Mouse (Mus musculus) layer of hippocampus, adult 18-20 months (tissue): Measurements from ENCODE around the gene Cyb5r2. TPM values are rescaled to one million over a fixed set of nuclear protein-coding genes. Genes with fewer than 3 reads are reported as not detected.

Experiments used
- DNase-seq, 2 experiments: peaks; one replicate each; pipeline ENCODE4 v3.0.0; 2022; ENCODE audit warnings: low spot score in 2 of 2
- long read RNA-seq: library from polyadenylated mRNA; stranded (forward); transcript quantifications from one replicate; pipeline ENCODE4 v2.0.0, GENCODE M21; 2021
- total RNA-seq, 2 experiments: library from RNA; stranded (reverse); gene quantifications; 2 replicates each; pipeline ENCODE4 v1.2.3; 2021

Gene Cyb5r2
- under 1 TPM; 0.36 to 0.37 TPM for total RNA-seq
- long read RNA-seq = 0 reads

GRCm38 (mm10) chr7:107757308-107758151 lies at the start of gene Cyb5r2:
Gene Cyb5r2 (minus strand): TSS chr7:107758032.
- DNase-seq = peak in 1 of 2 experiments; percentile 7

- no peak for DNase-seq
Measured at GRCm38 (mm10) chr7:107802138-107802537, 44.3 kb upstream of the Cyb5r2 start.

- no peak for DNase-seq
Measured at GRCm38 (mm10) chr7:107801108-107801507, 43.3 kb upstream of the Cyb5r2 start, which contains the start of gene Ovch2. Gene Ovch2 (minus strand): TSS chr7:107801208.

- no peak for DNase-seq
Measured at GRCm38 (mm10) chr7:107796500-107796899, 38.7 kb upstream of the Cyb5r2 start.

GRCm38 (mm10) chr7:107787977-107788620 lies 30.3 kb upstream of the Cyb5r2 start:
- peak in 1 of 2 experiments; percentile 40 for DNase-seq

- DNase-seq = peak in 1 of 2 experiments; percentile 41
Measured at GRCm38 (mm10) chr7:107779611-107780010, 21.8 kb upstream of the Cyb5r2 start.

GRCm38 (mm10) chr7:107778216-107778615 lies 20.4 kb upstream of the Cyb5r2 start:
- no peak for DNase-seq

- DNase-seq = no peak
Measured at GRCm38 (mm10) chr7:107770812-107771211, 13.0 kb upstream of the Cyb5r2 start.

- no peak for DNase-seq
Measured at GRCm38 (mm10) chr7:107756748-107757147, 1.1 kb downstream of the Cyb5r2 start.

GRCm38 (mm10) chr7:107755905-107756304 lies 1.9 kb downstream of the Cyb5r2 start:
- no peak for DNase-seq

GRCm38 (mm10) chr7:107752031-107752520 lies 5.8 kb downstream of the Cyb5r2 start:
- DNase-seq = no peak

- DNase-seq = no peak
Measured at GRCm38 (mm10) chr7:107749721-107750120, 8.1 kb downstream of the Cyb5r2 start.

GRCm38 (mm10) chr7:107749270-107749669 lies 8.6 kb downstream of the Cyb5r2 start:
- DNase-seq = peak in 1 of 2 experiments; percentile 43

GRCm38 (mm10) chr7:107747954-107748353 lies 9.9 kb downstream of the Cyb5r2 start:
- peak in 1 of 2 experiments; percentile 43 for DNase-seq

- no peak for DNase-seq
Measured at GRCm38 (mm10) chr7:107747476-107747875, 10.4 kb downstream of the Cyb5r2 start.

- DNase-seq = no peak
Measured at GRCm38 (mm10) chr7:107746036-107746435, 11.8 kb downstream of the Cyb5r2 start.

GRCm38 (mm10) chr7:107745111-107745510 lies 12.7 kb downstream of the Cyb5r2 start:
- DNase-seq = no peak

GRCm38 (mm10) chr7:107744454-107744853 lies 13.4 kb downstream of the Cyb5r2 start:
- no peak for DNase-seq

- DNase-seq = no peak
Measured at GRCm38 (mm10) chr7:107742963-107743465, 14.8 kb downstream of the Cyb5r2 start.

GRCm38 (mm10) chr7:107738726-107739125 lies 19.1 kb downstream of the Cyb5r2 start:
- peak in 1 of 2 experiments; percentile 64 for DNase-seq

- DNase-seq = no peak
Measured at GRCm38 (mm10) chr7:107733162-107733561, 24.7 kb downstream of the Cyb5r2 start.

GRCm38 (mm10) chr7:107730587-107730986 lies 27.2 kb downstream of the Cyb5r2 start:
- DNase-seq = no peak
